Mouse (Mus musculus) cerebellum, adult (tissue): ENCODE measurements at regions not wholly inside any gene's neighbourhood (a gene's known extent, or its start where the extent isn't known, plus 50 kb on each side); places are given as distances from the start of the nearest gene placed in this dataset.

Experiments used
- ATAC-seq: cut with Nextera tagmentation; 2 replicates; pipeline ENCODE4 v1.9.2; 2017; ENCODE audit warnings: mild to moderate bottlenecking, moderate library complexity, mixed read lengths; ENCODE audit not compliant: insufficient number of reproducible peaks, low FRiP score, low TSS enrichment

DNA sequence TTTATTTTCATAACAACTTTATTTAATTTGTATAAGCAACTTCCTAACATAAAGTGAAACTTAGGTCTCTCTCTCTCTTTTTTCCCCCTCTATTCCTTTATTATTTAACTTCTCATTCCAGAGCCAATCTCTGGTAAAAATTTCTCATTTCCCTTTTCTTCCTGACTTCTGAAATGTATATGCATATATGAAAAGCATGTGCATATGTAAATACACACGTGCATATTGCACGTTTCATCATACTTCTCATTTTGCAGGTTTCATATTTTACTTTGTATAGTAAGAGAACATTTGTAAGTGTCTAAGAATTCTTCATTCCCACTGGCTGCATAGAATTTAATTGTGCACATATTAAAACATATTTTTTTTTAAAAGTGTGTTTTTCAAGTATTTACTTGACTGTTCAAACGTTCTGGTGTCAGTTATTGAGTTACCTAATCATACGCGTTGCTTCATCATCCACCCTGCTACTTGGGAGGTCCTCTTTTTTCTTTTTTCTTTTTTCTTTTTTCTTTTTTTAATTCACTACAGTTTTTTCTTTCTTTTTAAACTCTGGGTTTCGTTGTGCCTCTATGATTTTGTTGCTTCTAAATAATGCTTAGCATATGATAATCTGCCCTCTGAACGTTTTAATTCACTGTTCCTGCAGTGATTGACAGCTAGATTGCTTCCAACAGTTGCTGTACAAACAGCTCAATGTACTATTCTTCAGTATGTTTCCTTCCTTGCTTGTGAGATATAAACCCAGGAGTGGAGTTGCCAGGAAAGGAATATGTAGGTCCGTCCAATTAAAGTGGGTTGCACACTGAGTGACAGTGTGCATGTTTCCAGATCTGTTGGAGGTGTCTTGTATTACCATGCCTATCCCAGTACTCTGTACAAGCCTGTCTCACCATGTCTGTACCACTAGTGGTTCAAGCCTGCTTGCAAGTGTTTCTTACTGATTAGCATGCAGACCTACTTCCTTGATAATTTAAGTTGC is 303.2 kb downstream of the Tmem38b start:
- no peak for ATAC-seq

DNA sequence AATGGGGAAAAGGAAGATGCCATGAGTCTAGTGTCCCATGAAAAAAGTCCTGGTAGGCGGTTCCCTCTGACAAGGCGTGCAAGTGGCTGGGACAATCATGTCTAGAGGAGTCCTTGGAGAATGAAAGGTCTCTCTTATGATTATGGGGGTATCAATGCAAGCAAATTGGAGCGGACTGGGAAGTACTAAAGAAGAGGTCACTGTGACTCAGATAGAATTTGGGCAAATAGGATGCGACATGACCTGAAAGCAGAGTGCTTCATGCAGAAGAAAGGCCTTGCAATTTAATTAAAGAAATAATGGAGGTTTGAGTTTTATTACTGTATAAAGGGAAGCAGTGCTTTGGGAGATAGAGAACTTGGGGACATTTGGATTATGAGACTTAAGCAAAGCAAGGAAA is 330.3 kb downstream of the Tmem38b start:
- no peak for ATAC-seq

DNA sequence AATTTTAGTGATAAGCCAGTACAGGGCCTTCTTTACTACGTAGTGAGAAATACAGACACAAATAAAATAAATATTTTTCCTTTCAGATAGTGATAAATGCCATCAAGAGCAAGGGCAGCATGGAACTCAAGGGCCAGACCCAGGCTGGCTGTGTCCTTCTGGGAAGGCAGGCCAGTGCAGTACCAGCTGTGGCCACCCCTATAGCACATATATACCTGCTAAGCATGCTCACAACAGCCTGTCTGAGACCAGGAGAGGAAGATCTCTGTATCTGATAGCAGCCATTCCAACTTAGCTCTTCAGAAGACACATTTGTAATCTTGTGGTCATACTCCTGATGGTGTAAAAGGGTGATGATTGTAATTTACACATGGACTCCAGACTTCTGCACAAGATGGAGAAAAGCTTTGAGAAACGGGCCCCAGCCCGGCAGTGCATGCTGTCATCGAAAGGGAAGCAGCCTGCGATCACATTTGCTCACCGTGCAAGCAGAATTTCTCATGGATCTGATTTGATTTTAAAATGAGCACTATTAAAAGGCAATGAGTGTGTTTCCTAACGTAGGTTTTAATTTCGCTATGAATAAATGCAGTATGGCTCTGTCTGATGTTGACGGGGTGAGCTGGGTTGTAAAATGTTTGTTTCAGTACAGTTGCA is 335.6 kb downstream of the Tmem38b start:
- no peak for ATAC-seq

DNA sequence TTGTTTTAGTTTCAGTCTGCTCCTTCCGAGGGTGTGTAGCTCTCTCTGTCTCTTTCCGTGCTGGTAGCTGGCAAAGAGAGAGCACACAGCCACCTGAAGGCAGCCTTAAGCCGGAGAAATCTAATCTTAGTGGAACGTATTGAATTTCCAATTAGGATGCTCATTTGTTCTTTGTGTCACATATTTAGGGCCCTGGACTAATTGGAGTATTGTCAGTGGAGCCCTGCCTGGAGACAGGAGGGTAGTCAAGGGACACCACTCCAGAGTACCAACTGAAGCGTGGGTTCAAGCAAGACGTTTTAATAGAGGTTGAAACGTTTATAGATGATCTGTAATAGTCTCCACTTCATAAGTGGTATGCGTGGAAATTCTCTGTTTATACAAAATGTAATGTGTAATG is 336.5 kb downstream of the Tmem38b start:
- ATAC-seq = no peak

DNA sequence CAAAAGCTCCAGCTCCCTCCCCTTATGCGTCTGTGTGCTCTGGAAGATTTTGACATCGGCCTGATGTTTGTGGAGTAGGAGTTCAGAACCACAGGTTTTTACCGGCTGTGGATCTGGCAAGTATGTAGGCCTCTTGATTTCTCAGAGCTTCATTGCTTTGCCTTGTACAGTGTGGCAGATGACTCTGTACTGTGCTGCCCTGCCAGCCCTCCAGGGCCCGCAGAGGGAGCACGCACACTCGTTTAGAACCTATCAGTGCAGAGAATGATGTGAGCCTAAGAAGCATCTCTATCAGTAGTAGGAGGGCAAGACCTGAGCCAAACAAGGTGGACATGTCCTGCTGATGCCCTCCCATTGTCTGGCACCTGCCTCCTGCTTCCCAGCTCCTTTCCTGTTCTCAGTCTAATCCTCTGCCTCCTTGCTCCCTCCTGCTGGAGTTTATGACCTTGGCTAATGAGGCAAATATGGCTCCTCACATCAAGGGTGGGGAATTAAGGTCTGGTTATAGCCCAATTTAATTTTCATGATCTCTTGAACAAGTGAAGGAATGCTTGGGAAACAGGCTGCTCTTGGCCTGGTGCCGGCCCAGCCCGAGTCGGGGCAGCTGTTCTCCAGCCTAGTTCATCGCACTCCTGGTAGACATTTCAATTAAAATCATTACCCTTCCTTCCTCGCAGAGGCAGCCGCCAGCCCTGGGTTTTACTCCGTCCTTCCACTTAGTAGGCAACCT is 344.5 kb downstream of the Tmem38b start:
- ATAC-seq = no peak

DNA sequence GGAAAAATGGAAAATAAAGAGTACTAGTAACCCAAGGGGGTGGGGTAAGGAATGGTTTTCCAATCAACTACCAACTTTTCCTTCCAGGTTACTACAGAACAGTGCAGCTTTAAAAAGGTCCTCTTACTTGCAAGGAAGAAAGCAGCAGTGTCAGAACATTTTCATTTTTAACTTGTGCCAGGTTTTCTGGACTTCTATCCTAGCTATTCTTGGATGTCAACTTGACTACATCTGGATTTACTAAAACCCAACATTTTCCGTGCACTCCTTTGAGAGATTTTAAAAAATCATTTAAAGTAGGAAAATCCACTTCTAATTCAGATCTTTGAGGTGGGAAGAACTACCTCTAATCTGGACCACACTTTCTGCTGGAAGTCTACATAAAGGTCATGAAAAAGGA is 358.4 kb downstream of the Tmem38b start:
- no peak for ATAC-seq

DNA sequence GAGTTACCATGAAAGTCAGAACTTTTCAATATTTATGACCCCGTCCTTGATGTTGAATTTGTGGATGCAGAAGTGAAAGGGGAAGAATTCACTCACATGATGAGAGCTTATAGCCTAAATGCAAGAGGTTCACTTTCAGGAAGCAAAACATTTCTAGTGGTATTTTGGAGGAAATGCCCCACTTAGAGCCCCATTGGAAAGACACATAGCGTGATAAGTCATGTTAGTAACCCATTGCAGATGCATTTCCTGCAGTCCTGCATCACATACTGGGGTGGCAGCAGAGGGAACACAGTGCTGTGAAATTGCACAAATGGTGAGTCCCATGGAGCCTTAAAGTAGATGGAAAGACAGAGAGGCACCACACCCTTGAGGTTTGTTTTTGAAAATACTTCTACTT is 369.9 kb downstream of the Tmem38b start:
- no peak for ATAC-seq

DNA sequence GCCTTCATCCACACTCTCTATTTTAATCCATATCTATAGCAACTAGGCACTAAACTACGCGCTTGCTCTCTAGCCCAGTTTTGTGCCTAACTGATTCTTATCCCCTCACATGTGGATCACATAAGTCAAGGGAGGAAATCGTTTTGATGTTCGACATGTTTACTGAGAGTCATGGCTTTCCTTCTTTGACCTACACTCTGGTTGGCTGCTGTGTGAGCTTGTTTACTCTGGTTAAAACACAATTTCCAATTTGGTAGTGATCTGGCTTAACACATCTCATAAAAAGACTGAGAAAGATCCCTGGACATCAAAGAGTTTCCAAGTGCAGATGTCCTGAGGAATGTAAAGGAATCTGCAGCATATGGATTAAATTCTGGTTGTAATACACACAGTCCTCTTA is 376.6 kb downstream of the Tmem38b start:
- no peak for ATAC-seq

DNA sequence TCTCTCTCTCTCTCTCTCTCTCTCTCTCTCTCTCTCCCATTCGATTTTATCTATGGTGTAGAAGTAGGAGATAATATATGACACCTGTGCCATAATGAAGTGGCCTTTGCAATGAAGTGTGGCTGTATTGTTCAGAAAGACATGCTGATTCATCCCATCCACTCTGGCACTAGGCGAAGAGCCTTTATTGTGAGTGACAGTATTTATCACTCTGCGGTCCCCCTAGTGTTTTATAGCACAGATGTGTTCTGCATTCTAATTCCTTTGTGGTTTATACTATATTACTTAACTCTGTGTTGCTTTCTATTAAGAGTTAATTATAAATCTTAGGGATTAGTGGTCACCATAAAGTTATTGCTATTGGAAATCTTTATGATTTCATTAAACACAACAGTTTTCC is 398.7 kb downstream of the Tmem38b start:
- no peak for ATAC-seq
